Mouse (Mus musculus) MEL (cell line): Measurements from ENCODE around the gene Gm3424.
"Not testable (repeated sequence)": the region's sequence is repeated elsewhere in the genome, so short reads cannot be mapped to it uniquely, and the experiment has no call there.

Experiments used
- CTCF ChIP-seq, 3 experiments: IDR thresholded peaks in 2 of 3; conservative IDR thresholded peaks in 1 of 3; 2 replicates each; pipeline ENCODE4 v1.5.1; 2011 to 2012; ENCODE audit warnings: low read length in 3 of 3, low read depth in 2 of 3, mild to moderate bottlenecking in 2 of 3, improper control_type of control experiment in 1 of 3, inconsistent platforms in 1 of 3, mixed read lengths in 1 of 3, moderate library complexity in 1 of 3; ENCODE audit not compliant: control insufficient read depth in 1 of 3, insufficient read depth in 1 of 3, poor library complexity in 1 of 3, severe bottlenecking in 1 of 3
- GABPA ChIP-seq: IDR thresholded peaks from 2 replicates; pipeline ENCODE4 v1.6.1; 2012; ENCODE audit warnings: low read depth, mild to moderate bottlenecking, inconsistent platforms, low read length, improper control_type of control experiment, moderate library complexity
- POLR2AphosphoS5 ChIP-seq: IDR thresholded peaks from 2 replicates; pipeline ENCODE4 v1.6.1; 2012; ENCODE audit warnings: low read depth, borderline replicate concordance, mild to moderate bottlenecking, inconsistent platforms, low read length, moderate library complexity, mixed read lengths
- ZC3H11A ChIP-seq: IDR thresholded peaks from 2 replicates; pipeline ENCODE4 v1.6.1; 2012; ENCODE audit warnings: low read depth, mild to moderate bottlenecking, inconsistent platforms, low read length, improper control_type of control experiment

DNA sequence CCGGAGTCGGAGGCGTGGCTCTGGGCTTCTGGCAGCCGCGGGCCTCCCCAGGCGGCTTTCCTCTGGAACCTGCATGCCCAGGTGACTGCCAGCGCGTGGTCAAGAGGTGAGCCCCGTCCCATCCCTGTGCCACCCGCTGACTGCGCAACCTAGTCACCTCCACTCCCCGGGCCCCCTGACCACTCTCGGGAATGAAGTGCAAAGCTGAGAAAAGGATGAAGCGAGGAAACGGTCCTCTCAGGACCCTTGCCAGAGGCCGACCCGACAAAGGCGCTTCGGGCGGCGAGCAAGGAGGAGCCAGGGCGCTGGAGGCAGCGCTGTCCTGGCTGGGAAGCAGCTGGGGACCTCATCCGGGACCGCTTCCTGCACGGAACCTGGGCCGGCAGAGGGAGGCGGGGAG, 49.7 kb upstream of the Gm3424 start:
- TF ChIP-seq CTCF (IDR thresholded peaks at IDR 0.05 in 2 of 3, conservative IDR thresholded peaks at IDR 0.05 in 1 of 3; ENCODE audit: control insufficient read depth in 1 of 3, insufficient read depth in 1 of 3, low read depth in 2 of 3, low read length in 3 of 3, poor library complexity in 1 of 3, severe bottlenecking in 1 of 3); GABPA; ZC3H11A; POLR2AphosphoS5: not testable (repeated sequence)
